Mouse (Mus musculus) bone marrow macrophage, adult 2 months (primary cell): ENCODE data around the gene Smco2.

Experiments used
- CTCF ChIP-seq: IDR thresholded peaks from 2 replicates; pipeline ENCODE4 v1.5.1; 2012; ENCODE audit warnings: low read depth, mild to moderate bottlenecking, low read length, moderate library complexity
- POLR2A ChIP-seq: IDR thresholded peaks from 2 replicates; pipeline ENCODE4 v1.6.1; 2012; ENCODE audit warnings: mild to moderate bottlenecking, low read depth, low read length, borderline replicate concordance

- TF ChIP-seq CTCF (no peak), POLR2A (no peak)
Observed at GRCm38 (mm10) chr6:146838366-146838765, 11.5 kb upstream of the Smco2 start.
